Mouse (Mus musculus) CD4-positive, CD25-positive, alpha-beta regulatory T cell, adult 4 months (primary cell): ENCODE data around the gene Slc7a7. TPM values are rescaled to one million over a fixed set of nuclear protein-coding genes. Genes with fewer than 3 reads are reported as not detected.

Source experiments
- polyA plus RNA-seq, 2 experiments: library from polyadenylated mRNA; unstranded; fragments of 100-300 nt; shearing (Covaris generic); gene quantifications; one replicate each; pipeline ENCODE4 v1.2.1; 2017

The Slc7a7 gene
- polyA plus RNA-seq, 2 experiments from 2014 or later = 1.2 to 1.3 TPM

Other genes starting within 250 kb of the Slc7a7 start
- 100 to 1,000 TPM; 437 to 457 TPM for gene Dad1, start 163.7 kb downstream of the Slc7a7 start, polyA plus RNA-seq
- 10 to 100 TPM; 19.5 to 30.2 TPM for gene Abhd4, start 163.6 kb downstream of the Slc7a7 start, polyA plus RNA-seq
- under 1 TPM in 1 of 2 experiments, not detected in 1; 0.11 TPM for gene Olfr49, start 132.8 kb downstream of the Slc7a7 start, polyA plus RNA-seq
- gene Oxa1l, start 56.9 kb downstream of the Slc7a7 start, polyA plus RNA-seq = 10 to 100 TPM; 77.4 to 80.4 TPM
- 100 to 1,000 TPM; 216 to 249 TPM for gene Mrpl52, start 9.1 kb upstream of the Slc7a7 start, polyA plus RNA-seq
- gene Mmp14, start 13.8 kb upstream of the Slc7a7 start, polyA plus RNA-seq = not detected
- 10 to 100 TPM; 59.9 to 60.2 TPM for gene Lrp10, start 46.4 kb upstream of the Slc7a7 start, polyA plus RNA-seq
- gene Rem2, start 58.3 kb upstream of the Slc7a7 start, polyA plus RNA-seq = 1 to 10 TPM in 1 of 2 experiments, under 1 TPM in 1; 0.54 to 1.1 TPM
- 10 to 100 TPM; 44.9 to 54.8 TPM for gene Prmt5, start 99.7 kb upstream of the Slc7a7 start, polyA plus RNA-seq
- 10 to 100 TPM; 21.0 to 28.8 TPM for gene Haus4, start 136.8 kb upstream of the Slc7a7 start, polyA plus RNA-seq
- gene Ajuba, start 159.8 kb upstream of the Slc7a7 start, polyA plus RNA-seq = not detected
- 1 to 10 TPM; 3.7 to 6.9 TPM for gene 4931414P19Rik, start 188.2 kb upstream of the Slc7a7 start, polyA plus RNA-seq
- gene Psmb5, start 200.2 kb upstream of the Slc7a7 start, polyA plus RNA-seq = 100 to 1,000 TPM; 154 to 163 TPM
- not detected for gene Psmb11, start 203.7 kb upstream of the Slc7a7 start, polyA plus RNA-seq
- gene Gm17606, start 223.2 kb upstream of the Slc7a7 start, polyA plus RNA-seq = not detected
- under 1 TPM; 0.15 to 0.16 TPM for gene Cdh24, start 223.6 kb upstream of the Slc7a7 start, polyA plus RNA-seq